9 mouse cellular contexts compared by ENCODE assay signal in genomic region chr2:167781496-167781895, GRCm38 (mm10).
DNase-seq lines count a peak whose midpoint lies in the region; ATAC-seq lines count a peak whose summit lies in the region.
"Had no signal": no experiment of that assay in that cellular context is flagged by ENCODE, and none has a peak within 500 bp of the region (broad histone marks: within the 10 kb centered on the region; RNA-seq: fewer than 3 reads in every experiment).

No protein-coding gene starts in this region.

- ATAC-seq in cerebellum, adult (ENCODE audit: insufficient number of reproducible peaks, low FRiP score, low TSS enrichment): no peak
- ATAC-seq: Patski had no signal

- DNase-seq in urinary bladder, postnatal 14 days (ENCODE audit: low spot score): peak; percentile 57
- DNase-seq in urinary bladder, postnatal 4 days (ENCODE audit: low spot score in 2 of 2): no peak
- peak; percentile 73 to 74 for DNase-seq in heart, adult 9 months (ENCODE audit: low spot score in 2 of 2)
- DNase-seq in kidney, postnatal 14 days: peak; percentile 88
- DNase-seq in layer of hippocampus, adult 11-12 months (ENCODE audit: low spot score): no peak
- no peak for DNase-seq in c-Kit-positive CD71-positive TER-119-positive erythroid progenitor cells, embryonic 14.5 days (ENCODE audit: low spot score)
- DNase-seq: cerebellum, postnatal 25 days had no signal

Comparison
In these comparisons a context has a peak if more than half of its experiments do, and no peak if none do; other contexts are left out.
1. DNase-seq: peak in urinary bladder, postnatal 14 days (single experiment), heart, adult 9 months (2 of 2) and kidney, postnatal 14 days (single experiment); none in urinary bladder, postnatal 4 days (0 of 2), layer of hippocampus, adult 11-12 months (single experiment) and c-Kit-positive CD71-positive TER-119-positive erythroid progenitor cells, embryonic 14.5 days (single experiment).